Mouse (Mus musculus) liver, postnatal 0 days (tissue): ENCODE measurements around the gene Phf21b. TPM values are rescaled to one million over a fixed set of nuclear protein-coding genes. Genes with fewer than 3 reads are reported as not detected.
"Not testable (repeated sequence)": the region's sequence is repeated elsewhere in the genome, so short reads cannot be mapped to it uniquely, and the experiment has no call there.

Experiments
- ATAC-seq: fragments of 200-750 bp; cut with Nextera tagmentation; 2 replicates; pipeline ENCODE4 v1.8.0; 2017; ENCODE audit warnings: mild to moderate bottlenecking, moderate library complexity
- DNase-seq: peaks from one replicate; pipeline ENCODE4 v3.0.0-alpha.2; 2016
- H3K27ac ChIP-seq: fragments of 300-500 bp; sonication (generic); 2 replicates; pipeline ENCODE4 v1.5.1; 2014; ENCODE audit warnings: antibody characterized with exemption, moderate library complexity, mild to moderate bottlenecking, low read depth
- H3K27me3 ChIP-seq: fragments of 300-500 bp; sonication (generic); 2 replicates; pipeline ENCODE4 v1.6.1; 2014; ENCODE audit warnings: low read length, control low read depth, mixed read lengths; ENCODE audit not compliant: insufficient read depth
- H3K36me3 ChIP-seq: fragments of 300-500 bp; sonication (generic); replicated peaks from 2 replicates; pipeline ENCODE4 v1.6.1; 2014; ENCODE audit warnings: mild to moderate bottlenecking, control low read depth, low read length, moderate library complexity, mixed read lengths; ENCODE audit not compliant: insufficient read depth
- H3K4me1 ChIP-seq: fragments of 300-500 bp; sonication (generic); 2 replicates; pipeline ENCODE4 v1.6.1; 2014; ENCODE audit warnings: antibody characterized with exemption, mild to moderate bottlenecking, control low read depth; ENCODE audit not compliant: insufficient read depth
- H3K4me2 ChIP-seq: fragments of 300-500 bp; sonication (generic); 2 replicates; pipeline ENCODE4 v1.6.1; 2014; ENCODE audit warnings: low read depth, mild to moderate bottlenecking, low read length, moderate library complexity, mixed read lengths
- H3K4me3 ChIP-seq: fragments of 300-500 bp; sonication (generic); 2 replicates; pipeline ENCODE4 v1.5.1; 2014; ENCODE audit warnings: low read depth, low read length
- H3K9ac ChIP-seq: fragments of 300-500 bp; sonication (generic); replicated peaks from 2 replicates; pipeline ENCODE4 v1.6.1; 2014; ENCODE audit warnings: mild to moderate bottlenecking, moderate library complexity
- H3K9me3 ChIP-seq: fragments of 300-500 bp; sonication (generic); 2 replicates; pipeline ENCODE4 v1.6.1; 2016; ENCODE audit warnings: mild to moderate bottlenecking, control low read depth, low read length, mixed read lengths
- CTCF ChIP-seq: sonication (generic); IDR thresholded peaks from 2 replicates; pipeline ENCODE4 v1.5.1; 2016; ENCODE audit warnings: antibody characterized with exemption, low read depth
- EP300 ChIP-seq: IDR thresholded peaks from 2 replicates; pipeline ENCODE4 v1.6.1; 2016; ENCODE audit warnings: antibody characterized with exemption, low read depth, mild to moderate bottlenecking
- WGBS: fragments of 180-500 bp; shearing (Covaris S2); extraction: QIAGEN DNeasy Blood & Tissue Kit; methylation state at CpG from one replicate; pipeline ENCODE4 v1.1.7; 2014; ENCODE audit not compliant: insufficient replicate concordance; 5-methylcytosine and 5-hydroxymethylcytosine counted together
- polyA plus RNA-seq: library from polyadenylated mRNA; unstranded; fragments of >200 nt; fragmentation: Nextera tagmentation; extraction: Ambion mirVana; gene quantifications from 2 replicates; pipeline ENCODE4 v1.2.1, GENCODE M21; 2015

Phf21b gene
- polyA plus RNA-seq = 0.02 TPM in 1 of 2 replicates, not detected in the other

DNA sequence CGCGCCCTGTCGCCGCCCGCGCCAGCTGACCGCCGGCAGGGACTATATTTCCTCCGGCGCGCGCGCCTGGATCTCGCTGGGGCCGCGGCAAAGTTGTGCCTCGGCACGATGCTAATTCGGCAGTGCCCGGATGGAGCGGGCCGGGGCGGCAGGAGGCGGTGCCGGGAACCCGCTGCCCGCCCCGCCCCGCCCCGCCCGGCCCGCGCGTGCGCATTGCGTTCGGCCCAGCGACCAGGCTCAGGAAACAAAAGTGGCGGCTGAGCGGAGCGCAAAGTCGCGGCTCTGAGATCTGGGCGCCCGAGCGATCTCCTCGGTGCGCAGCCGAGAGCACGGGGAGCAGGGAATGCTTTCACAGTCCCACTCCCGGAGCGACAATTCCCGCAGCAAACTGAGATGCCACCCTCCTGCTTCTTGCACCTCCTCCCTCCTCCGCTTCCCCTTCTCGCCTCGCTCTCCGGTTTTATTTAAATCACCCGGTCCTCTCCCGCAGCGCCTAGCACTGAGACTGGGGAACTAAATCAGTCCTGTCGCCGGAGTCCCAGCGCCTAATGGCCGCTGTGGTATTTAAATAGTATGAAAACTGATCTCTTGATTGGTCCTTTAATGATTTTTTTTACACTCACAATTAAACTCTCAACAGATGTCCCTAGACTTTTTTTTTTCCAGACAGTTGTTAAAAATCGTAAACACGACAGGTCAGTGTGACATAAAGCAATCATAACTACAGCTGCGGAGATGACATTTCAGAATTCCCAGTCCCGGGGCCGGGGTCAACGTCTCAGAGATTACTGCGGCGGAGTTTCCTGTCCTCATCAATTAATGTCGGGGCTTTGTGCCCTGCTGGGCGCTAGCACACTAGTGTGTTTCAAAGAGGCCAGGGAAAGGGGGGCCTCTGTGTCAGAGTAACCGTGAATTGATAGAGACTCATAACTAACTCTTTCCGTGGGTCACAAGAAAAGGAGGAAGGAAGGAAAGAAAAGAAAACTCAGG lies at the start of gene Phf21b:
Gene Phf21b, minus strand, starts transcription at position 44 of the 990 bp plus-strand sequence.
- H3K27ac ChIP-seq = peak within 1 kb of the TSS; percentile 69

DNA sequence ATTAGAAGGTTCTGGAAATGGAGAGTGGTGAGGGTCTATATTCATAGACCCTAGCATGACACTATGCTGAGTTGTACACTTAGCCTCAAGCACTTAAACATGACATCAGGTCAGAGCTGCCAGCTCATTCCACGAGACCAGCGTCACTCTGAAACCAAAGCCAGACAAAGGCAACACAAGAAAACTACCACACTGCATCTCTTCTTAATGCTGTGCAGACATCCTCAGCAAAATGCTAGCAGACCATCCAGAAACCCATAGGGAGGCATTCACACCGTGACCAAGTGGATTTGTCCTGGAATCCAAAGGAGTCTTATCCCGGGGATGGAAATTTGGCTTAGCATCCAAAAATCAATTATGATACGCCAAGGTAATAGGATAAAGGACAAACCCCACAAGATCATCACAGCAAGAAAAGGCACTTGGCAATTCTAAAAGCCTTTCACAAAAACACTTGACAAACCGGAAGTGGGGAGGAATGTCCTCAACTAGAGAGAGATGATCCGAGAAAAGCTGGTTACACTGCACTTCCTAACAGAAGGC lies 48.1 kb upstream of the Phf21b start:
- Histone ChIP-seq H3K4me2 (no peak overlapping the region), H3K4me3 (no peak overlapping the region), H3K27me3 (no peaks in the 10 kb centered on the region), H3K9ac (no peak overlapping the region), H3K9me3 (no peaks in the 10 kb centered on the region), H3K4me1 (no peaks in the 10 kb centered on the region), H3K27ac (no peak overlapping the region), H3K36me3 (no peaks in the 10 kb centered on the region)
- DNase-seq (no peak), ATAC-seq (no peak)
- 76% methylated on average over 7 of the region's 7 CpGs for WGBS
- TF ChIP-seq CTCF = no peak
- no peak for TF ChIP-seq EP300

More for the DNA sequence above, at the start of gene Phf21b:
- Histone ChIP-seq H3K9me3 (no peaks in the 10 kb centered on the region), H3K9ac (peak within 1 kb of the TSS; percentile 63), H3K36me3 (no peaks in the 10 kb centered on the region), H3K4me2 (peak within 1 kb of the TSS; percentile 95), H3K4me1 (peaks cover 28% of the 10 kb centered on the region), H3K4me3 (peak within 1 kb of the TSS; percentile 57), H3K27me3 (peaks cover 55% of the 10 kb centered on the region)
- ATAC-seq (peak; percentile 86), DNase-seq (peak; percentile 86)
- no peak for TF ChIP-seq EP300
- TF ChIP-seq CTCF = no peak
- under 1% methylated on average over 64 of the region's 76 CpGs for WGBS

DNA sequence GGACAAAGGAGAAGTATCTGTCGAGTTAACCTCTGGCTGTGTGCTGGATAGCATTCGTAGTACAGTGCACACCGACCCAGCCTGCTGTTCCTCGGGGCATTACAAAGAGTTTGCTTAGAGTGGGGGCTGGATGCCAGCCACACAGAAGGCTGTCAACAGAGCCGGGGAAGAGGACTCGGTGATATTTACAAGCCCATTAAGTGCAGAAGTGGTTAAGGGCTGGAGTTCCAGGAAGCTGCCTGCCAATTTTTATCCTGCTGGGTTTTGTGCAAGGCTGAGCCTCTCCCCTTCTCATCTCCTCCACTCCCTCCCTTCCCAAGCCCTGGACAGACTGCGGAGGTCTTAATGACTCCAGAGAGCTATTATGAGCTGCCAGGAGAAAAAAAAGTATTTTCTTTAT lies 42.2 kb upstream of the Phf21b start:
- H3K27me3 ChIP-seq = no peaks in the 10 kb centered on the region
- no peak overlapping the region for H3K9ac ChIP-seq
- H3K4me1 ChIP-seq = no peaks in the 10 kb centered on the region
- TF ChIP-seq EP300 (no peak), CTCF (no peak)
- H3K27ac ChIP-seq = no peak overlapping the region
- no peak overlapping the region for H3K4me3 ChIP-seq
- H3K36me3 ChIP-seq = no peaks in the 10 kb centered on the region
- WGBS = 27% methylated on average over 7 of the region's 7 CpGs
- no peak for DNase-seq
- no peak for ATAC-seq
- no peak overlapping the region for H3K4me2 ChIP-seq
- H3K9me3 ChIP-seq = no peaks in the 10 kb centered on the region

- Histone ChIP-seq H3K4me2 (no peak overlapping the region), H3K4me1 (no peaks in the 10 kb centered on the region), H3K9me3 (no peaks in the 10 kb centered on the region), H3K4me3 (no peak overlapping the region), H3K27ac (no peak overlapping the region), H3K27me3 (no peaks in the 10 kb centered on the region), H3K36me3 (no peaks in the 10 kb centered on the region), H3K9ac (no peak overlapping the region)
- no peak for DNase-seq
- ATAC-seq = no peak
- WGBS = 35% methylated on average over 1 of the region's 1 CpGs
- TF ChIP-seq CTCF (no peak), EP300 (no peak)
Observed at GRCm38 (mm10) chr15:84896664-84897063, 40.8 kb upstream of the Phf21b start.

- H3K9me3 ChIP-seq, H3K36me3 ChIP-seq, ATAC-seq, H3K4me2 ChIP-seq, H3K9ac ChIP-seq, H3K4me1 ChIP-seq, H3K27ac ChIP-seq, DNase-seq, H3K4me3 ChIP-seq, H3K27me3 ChIP-seq: not testable (repeated sequence)
- 58% methylated on average over 10 of the region's 10 CpGs for WGBS
Observed at GRCm38 (mm10) chr15:84896216-84896615, 40.4 kb upstream of the Phf21b start.

DNA sequence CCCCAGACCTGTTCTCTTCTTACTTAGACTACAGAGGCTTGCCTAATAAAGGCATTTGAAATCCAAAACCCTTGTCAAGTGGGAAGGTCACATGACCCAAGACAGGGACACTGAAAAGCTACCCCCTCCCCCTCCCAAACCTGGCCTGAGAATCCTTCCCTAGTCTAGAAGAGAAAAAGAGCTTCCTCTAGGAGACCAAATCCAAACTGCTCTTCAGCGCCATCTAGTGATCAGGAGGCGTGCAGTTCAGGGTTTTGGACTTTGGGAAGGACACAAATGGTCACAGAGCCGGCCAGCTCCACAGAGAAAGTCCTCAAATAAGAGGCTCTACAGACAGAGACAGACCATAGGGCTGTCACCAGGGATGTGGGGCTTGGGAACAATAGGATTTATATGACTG lies 35.8 kb upstream of the Phf21b start:
- no peak overlapping the region for H3K4me3 ChIP-seq
- DNase-seq (peak; percentile 61), ATAC-seq (no peak)
- H3K27ac ChIP-seq = no peak overlapping the region
- TF ChIP-seq EP300 (no peak), CTCF (peak; percentile 83)
- no peaks in the 10 kb centered on the region for H3K36me3 ChIP-seq
- H3K9me3 ChIP-seq = no peaks in the 10 kb centered on the region
- no peak overlapping the region for H3K9ac ChIP-seq
- H3K27me3 ChIP-seq = no peaks in the 10 kb centered on the region
- H3K4me1 ChIP-seq = no peaks in the 10 kb centered on the region
- H3K4me2 ChIP-seq = no peak overlapping the region
- WGBS = 0% methylated on average over 3 of the region's 3 CpGs
